Mouse (Mus musculus) G1E (cell line): ENCODE results near the gene Rab3gap1.

ENCODE experiments used
- CTCF ChIP-seq: IDR thresholded peaks from 2 replicates; pipeline ENCODE4 v1.5.1; 2012; ENCODE audit warnings: low read depth, low read length, inconsistent platforms, mixed read lengths
- GATA1 ChIP-seq: IDR thresholded peaks from 2 replicates; pipeline ENCODE4 v1.6.1; 2012; ENCODE audit warnings: borderline replicate concordance, low read length, inconsistent platforms, mixed read lengths

DNA sequence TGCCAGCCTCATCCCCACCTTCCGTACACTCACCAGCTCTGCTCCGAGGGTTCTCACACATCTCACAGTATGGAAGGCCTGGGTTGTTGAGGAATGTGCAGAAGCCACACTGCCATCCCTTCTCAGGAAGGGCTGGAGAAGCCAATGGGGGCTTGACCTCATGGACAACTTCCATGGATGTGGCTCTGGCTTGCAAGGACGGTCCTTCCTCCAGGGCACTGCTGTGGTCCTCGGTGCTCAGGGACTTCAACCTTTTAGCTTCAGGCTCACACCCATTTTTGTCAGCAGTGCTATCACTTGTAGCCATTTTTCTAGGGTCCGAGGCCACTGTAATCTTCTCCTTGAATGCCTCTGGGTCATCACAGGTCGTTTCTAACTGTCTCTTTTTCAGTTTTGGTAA, 107.5 kb downstream of the Rab3gap1 start:
- TF ChIP-seq CTCF, result no peak
- TF ChIP-seq GATA1, result no peak
